Mouse (Mus musculus) megakaryocyte, embryonic 14.5 days (primary cell): ENCODE data around the gene Nectin1.

ENCODE experiments used
- FLI1 ChIP-seq: IDR thresholded peaks from 2 replicates; pipeline ENCODE4 v1.6.1; 2012; ENCODE audit warnings: low read length, inconsistent platforms, mixed read lengths
- GATA1 ChIP-seq: IDR thresholded peaks from 3 replicates; pipeline ENCODE4 v1.6.1; 2012; ENCODE audit warnings: mixed read lengths, low read length, inconsistent platforms, borderline replicate concordance

GRCm38 (mm10) chr9:43827593-43827992 is 83.8 kb downstream of the Nectin1 start:
- no peak for TF ChIP-seq GATA1
- no peak for TF ChIP-seq FLI1
